In the genomic region with DNA sequence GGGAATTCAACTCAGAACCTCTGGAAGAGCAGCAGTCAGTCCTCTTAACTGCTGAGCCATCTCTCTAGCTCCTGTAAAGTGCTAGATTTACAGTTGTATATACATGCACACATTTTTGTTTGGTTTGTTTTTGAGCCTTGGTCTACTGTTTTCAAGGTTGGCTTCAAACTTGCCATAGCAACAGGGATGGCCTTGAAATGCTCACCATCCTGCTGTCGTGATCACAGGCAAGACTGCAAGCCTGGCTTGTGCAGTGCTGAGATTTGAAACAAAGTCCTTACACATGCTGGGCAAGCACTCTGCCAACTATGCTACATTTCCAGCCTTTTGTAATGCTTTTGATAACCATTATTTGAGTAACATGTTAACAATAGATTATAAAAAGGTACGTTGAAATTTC, we compare ENCODE assay signal across 10 mouse cellular contexts.
"Had no signal": no experiment of that assay in that cellular context is flagged by ENCODE, and none has a peak within 500 bp of the region (broad histone marks: within the 10 kb centered on the region; RNA-seq: fewer than 3 reads in every experiment).

No protein-coding gene starts in this region.

- DNase-seq: kidney, adult 8-10 months; kidney, postnatal 10 days; kidney, postnatal 36 days; layer of hippocampus, postnatal 36 days; liver, embryonic 13.5 days; lung, adult 2 months; lung, postnatal 14 days; lung, postnatal 4 days; thymus, adult 18-20 months; thymus, postnatal 36 days had no signal
